Mouse (Mus musculus): Measurements from ENCODE around the gene Csrp2.

The Csrp2 gene

GRCm38 (mm10) chr10:110971044-110971443, 51.5 kb downstream of the Csrp2 start:
- DNase-seq (ENCODE audit: low read depth, low spot score): no peak

- no peak for DNase-seq (ENCODE audit: low read depth, low spot score)
These were observed 51.9 kb downstream of the Csrp2 start for GRCm38 (mm10) chr10:110971483-110971882.

- no peak for DNase-seq (ENCODE audit: low read depth, low spot score)
These were observed 52.4 kb downstream of the Csrp2 start for GRCm38 (mm10) chr10:110971998-110972397.

- no peak for DNase-seq (ENCODE audit: low read depth, low spot score)
These were observed 54.9 kb downstream of the Csrp2 start for GRCm38 (mm10) chr10:110974463-110974862.

GRCm38 (mm10) chr10:110974885-110975284, 55.3 kb downstream of the Csrp2 start:
- DNase-seq (ENCODE audit: low read depth, low spot score): no peak

GRCm38 (mm10) chr10:110976046-110976445, 56.5 kb downstream of the Csrp2 start:
- no peak for DNase-seq (ENCODE audit: low read depth, low spot score)

- no peak for DNase-seq (ENCODE audit: low read depth, low spot score)
These were observed 57.8 kb downstream of the Csrp2 start for GRCm38 (mm10) chr10:110977379-110977778.

- DNase-seq (ENCODE audit: low read depth, low spot score): no peak
These were observed 59.8 kb downstream of the Csrp2 start for GRCm38 (mm10) chr10:110979431-110979830.

- DNase-seq (ENCODE audit: low read depth, low spot score): no peak
These were observed 60.9 kb downstream of the Csrp2 start for GRCm38 (mm10) chr10:110980441-110980840.

- DNase-seq (ENCODE audit: low read depth, low spot score): no peak
These were observed 63.2 kb downstream of the Csrp2 start for GRCm38 (mm10) chr10:110982771-110983170.

- DNase-seq (ENCODE audit: low read depth, low spot score): no peak
These were observed 67.1 kb downstream of the Csrp2 start for GRCm38 (mm10) chr10:110986682-110987081.
